Mouse (Mus musculus) cerebellum, adult 2 months (tissue): ENCODE results near the gene Itpka.

Experiments
- CTCF ChIP-seq: fragments of 200-500 bp; IDR thresholded peaks from 2 replicates; pipeline ENCODE4 v1.5.1; 2011; ENCODE audit warnings: low read depth, mild to moderate bottlenecking, control low read depth, low read length, moderate library complexity, borderline replicate concordance; ENCODE audit not compliant: insufficient read depth
- POLR2A ChIP-seq: fragments of 200-500 bp; IDR thresholded peaks from 2 replicates; pipeline ENCODE4 v1.6.1; 2011; ENCODE audit warnings: low read length, control low read depth, borderline replicate concordance; ENCODE audit not compliant: insufficient read depth

DNA sequence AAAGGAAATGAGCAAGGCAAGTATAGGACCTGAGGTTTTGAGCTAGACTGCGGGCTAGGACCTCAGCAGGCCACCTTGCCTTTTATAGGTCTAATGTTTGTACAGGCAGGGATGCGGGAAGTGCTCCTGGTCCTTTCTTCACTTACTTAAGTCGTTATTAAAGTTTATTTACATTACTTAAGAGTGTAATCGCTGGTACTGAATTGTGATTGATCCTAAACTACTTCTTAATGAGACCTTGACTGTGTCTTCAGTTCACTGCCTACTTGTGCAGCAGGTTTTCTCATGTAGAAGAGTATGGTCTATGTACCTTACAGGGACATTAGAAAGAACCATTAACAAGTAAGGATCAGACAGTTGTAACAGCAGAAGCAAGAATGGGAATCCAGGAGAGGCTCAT lies 11.4 kb upstream of the Itpka start:
- TF ChIP-seq CTCF (no peak), POLR2A (no peak)
